In the genomic region with DNA sequence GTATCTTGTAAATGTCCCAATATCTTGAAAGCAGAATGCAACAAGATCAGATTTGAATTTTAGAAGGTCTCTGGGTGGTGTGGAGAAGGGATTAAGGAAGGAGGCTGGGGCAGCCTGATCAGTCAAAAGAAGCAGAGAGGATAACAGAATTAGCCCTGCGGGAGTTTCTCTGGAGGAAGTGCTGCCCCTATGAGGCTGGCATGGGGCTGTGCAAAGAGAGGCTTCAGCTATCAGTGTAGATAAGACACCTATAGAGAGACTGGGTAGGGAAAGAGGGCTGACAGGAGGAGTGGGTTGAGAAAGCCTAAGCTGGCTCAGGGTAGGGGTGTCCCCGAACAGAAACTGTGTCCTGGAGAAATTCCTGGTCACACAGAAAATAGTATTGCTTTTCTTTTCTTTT, we compare ENCODE assay signal across 12 mouse cellular contexts. TPM values are rescaled to one million over a fixed set of nuclear protein-coding genes. Genes with fewer than 3 reads are reported as not detected.
DNase-seq lines count a peak whose midpoint lies in the region; ATAC-seq lines count a peak whose summit lies in the region.
"Had no signal": no experiment of that assay in that cellular context is flagged by ENCODE, and none has a peak within 500 bp of the region (broad histone marks: within the 10 kb centered on the region; RNA-seq: fewer than 3 reads in every experiment).

No protein-coding gene starts in this region.

- H3K36me3 ChIP-seq in heart, embryonic 14.5 days (ENCODE audit: control insufficient read depth, insufficient read depth, low read length): no peaks in the 10 kb centered on the region
- H3K36me3 ChIP-seq in midbrain, embryonic 13.5 days: no peaks in the 10 kb centered on the region
- H3K36me3 ChIP-seq in midbrain, embryonic 11.5 days (ENCODE audit: control insufficient read depth, insufficient read depth, low read length): no peaks in the 10 kb centered on the region
- H3K36me3 ChIP-seq in intestine, embryonic 15.5 days: no peaks in the 10 kb centered on the region
- H3K36me3 ChIP-seq: embryonic facial prominence, embryonic 10.5 days had no signal

- peaks cover 0 to 2% of the 10 kb centered on the region in 2 experiments; a peak in 1 of 4 replicates for H3K4me1 ChIP-seq in heart, embryonic 14.5 days (ENCODE audit: control insufficient read depth in 2 of 2, insufficient read depth in 2 of 2, low read length in 2 of 2)
- no peaks in the 10 kb centered on the region for H3K4me1 ChIP-seq in midbrain, embryonic 13.5 days (replicated peaks)
- no peaks in the 10 kb centered on the region for H3K4me1 ChIP-seq in midbrain, embryonic 11.5 days (ENCODE audit: control insufficient read depth, insufficient read depth, low read length)
- peaks cover 7% of the 10 kb centered on the region; the same call in 1 of the 2 replicates for H3K4me1 ChIP-seq in intestine, embryonic 15.5 days (replicated peaks)

- no peaks in the 10 kb centered on the region for H3K27me3 ChIP-seq in heart, embryonic 14.5 days (ENCODE audit: control insufficient read depth, insufficient read depth, low read length)
- no peaks in the 10 kb centered on the region for H3K27me3 ChIP-seq in midbrain, embryonic 13.5 days
- no peaks in the 10 kb centered on the region for H3K27me3 ChIP-seq in midbrain, embryonic 11.5 days (ENCODE audit: control insufficient read depth, insufficient read depth, low read length)
- no peaks in the 10 kb centered on the region for H3K27me3 ChIP-seq in intestine, embryonic 15.5 days (replicated peaks)

- DNase-seq in heart, postnatal 36 days: no peak
- DNase-seq in midbrain, embryonic 11.5 days (ENCODE audit: low spot score, missing footprints): no peak
- DNase-seq in cerebellum, postnatal 36 days: no peak
- no peak for DNase-seq in thymus, adult 18-20 months
- DNase-seq: cerebellum, adult 8-10 months; heart, adult 18-20 months; lung, embryonic 14.5 days; spleen, adult 18-20 months had no signal

- no peaks in the 10 kb centered on the region for H3K9me3 ChIP-seq in heart, embryonic 14.5 days (ENCODE audit: control insufficient read depth, low read length)
- H3K9me3 ChIP-seq in midbrain, embryonic 13.5 days: no peaks in the 10 kb centered on the region
- H3K9me3 ChIP-seq in midbrain, embryonic 11.5 days (ENCODE audit: control insufficient read depth, low read length): no peaks in the 10 kb centered on the region
- H3K9me3 ChIP-seq in intestine, embryonic 15.5 days: no peaks in the 10 kb centered on the region
- H3K9me3 ChIP-seq: embryonic facial prominence, embryonic 10.5 days had no signal

- H3K4me3 ChIP-seq in heart, embryonic 14.5 days (ENCODE audit: control insufficient read depth in 1 of 2, insufficient read depth in 1 of 2, low read depth in 1 of 2, low read length in 2 of 2): no peak overlapping the region
- no peak overlapping the region for H3K4me3 ChIP-seq in midbrain, embryonic 13.5 days (replicated peaks)
- H3K4me3 ChIP-seq in midbrain, embryonic 11.5 days (ENCODE audit: low read depth, low read length): no peak overlapping the region
- no peak overlapping the region for H3K4me3 ChIP-seq in intestine, embryonic 15.5 days (replicated peaks)

- intact Hi-C loops in heart, postnatal 36 days (cut with DNase I): no loop called here

- WGBS in heart, embryonic 14.5 days: 17% methylated on average over 2 of the region's 2 CpGs
- 13% methylated on average over 2 of the region's 2 CpGs for WGBS in midbrain, embryonic 13.5 days
- WGBS in midbrain, embryonic 11.5 days: 14% methylated on average over 2 of the region's 2 CpGs
- WGBS in intestine, embryonic 15.5 days: 47% methylated on average over 2 of the region's 2 CpGs

- ATAC-seq in heart, embryonic 14.5 days (ENCODE audit: insufficient number of reproducible peaks, insufficient read depth, low FRiP score, low read depth): no peak
- 0 out of 2 replicates have a peak, but pooled peaks have one; percentile 37 for ATAC-seq in midbrain, embryonic 13.5 days
- no peak for ATAC-seq in midbrain, embryonic 11.5 days (ENCODE audit: low FRiP score)
- peak; percentile 76 for ATAC-seq in intestine, embryonic 15.5 days

- no peak overlapping the region for H3K4me2 ChIP-seq in heart, embryonic 14.5 days (ENCODE audit: low read length)
- H3K4me2 ChIP-seq in midbrain, embryonic 13.5 days (replicated peaks): no peak overlapping the region
- no peak overlapping the region for H3K4me2 ChIP-seq in midbrain, embryonic 11.5 days
- no peak overlapping the region for H3K4me2 ChIP-seq in intestine, embryonic 15.5 days (replicated peaks)
- H3K4me2 ChIP-seq: lung, embryonic 14.5 days had no signal

- H3K27ac ChIP-seq in heart, embryonic 14.5 days (replicated peaks in 1 of 2; ENCODE audit: control insufficient read depth in 1 of 2, insufficient read depth in 1 of 2, low read depth in 2 of 2, low read length in 2 of 2): no peak overlapping the region
- H3K27ac ChIP-seq in midbrain, embryonic 13.5 days: no peak overlapping the region
- no peak overlapping the region for H3K27ac ChIP-seq in midbrain, embryonic 11.5 days (ENCODE audit: low read depth, low read length)
- no peak overlapping the region for H3K27ac ChIP-seq in intestine, embryonic 15.5 days
- H3K27ac ChIP-seq: embryonic facial prominence, embryonic 10.5 days had no signal

- 0 out of 2 replicates have a peak overlapping the region, but pooled peaks have one; percentile 25 for H3K9ac ChIP-seq in heart, embryonic 14.5 days (ENCODE audit: low read length)
- no peak overlapping the region for H3K9ac ChIP-seq in midbrain, embryonic 13.5 days (replicated peaks)
- no peak overlapping the region for H3K9ac ChIP-seq in midbrain, embryonic 11.5 days (ENCODE audit: low read length)
- H3K9ac ChIP-seq in intestine, embryonic 15.5 days: no peak overlapping the region
- H3K9ac ChIP-seq: lung, embryonic 14.5 days had no signal

RNA-seq across cellular contexts. Expression of a gene that starts 24.9 kb away (rescaled TPM):
- 1.5 and 1.6 TPM in 2 replicates for polyA plus RNA-seq in heart, embryonic 14.5 days (2014; fragmentation: Nextera tagmentation; extraction: Ambion mirVana)
- total RNA-seq in heart, postnatal 36 days (2021): 1 to 10 TPM; 1.1 to 1.5 TPM
- polyA plus RNA-seq in midbrain, embryonic 13.5 days (2015; fragmentation: Nextera tagmentation; extraction: Ambion mirVana): 0.31 TPM in 1 of 2 replicates, not detected in the other
- 0.12 and 0.23 TPM in 2 replicates for polyA plus RNA-seq in midbrain, embryonic 11.5 days (2014; fragmentation: Nextera tagmentation; extraction: Ambion mirVana)
- polyA plus RNA-seq in intestine, embryonic 15.5 days (2015; fragmentation: Nextera tagmentation; extraction: Ambion mirVana): 2.2 and 2.5 TPM in 2 replicates
- polyA plus RNA-seq: embryonic facial prominence, embryonic 10.5 days had no signal

RNA-seq across cellular contexts. Expression of a gene that starts 31.4 kb away (rescaled TPM):
- polyA plus RNA-seq in heart, embryonic 14.5 days (2014; fragmentation: Nextera tagmentation; extraction: Ambion mirVana): 2.0 and 5.0 TPM in 2 replicates
- total RNA-seq in heart, postnatal 36 days (2021): under 1 TPM; 0.75 to 0.76 TPM
- 89.0 and 94.9 TPM in 2 replicates for polyA plus RNA-seq in midbrain, embryonic 13.5 days (2015; fragmentation: Nextera tagmentation; extraction: Ambion mirVana)
- 48.8 and 49.7 TPM in 2 replicates for polyA plus RNA-seq in midbrain, embryonic 11.5 days (2014; fragmentation: Nextera tagmentation; extraction: Ambion mirVana)
- polyA plus RNA-seq in intestine, embryonic 15.5 days (2015; fragmentation: Nextera tagmentation; extraction: Ambion mirVana): 68.7 and 77.8 TPM in 2 replicates

RNA-seq across cellular contexts. Expression of a gene that starts 49.6 kb away (rescaled TPM):
- polyA plus RNA-seq in heart, embryonic 14.5 days (2014; fragmentation: Nextera tagmentation; extraction: Ambion mirVana): 187 and 196 TPM in 2 replicates
- 10 to 100 TPM; 71.9 to 78.4 TPM for total RNA-seq in heart, postnatal 36 days (2021)
- 44.0 and 49.9 TPM in 2 replicates for polyA plus RNA-seq in midbrain, embryonic 13.5 days (2015; fragmentation: Nextera tagmentation; extraction: Ambion mirVana)
- polyA plus RNA-seq in midbrain, embryonic 11.5 days (2014; fragmentation: Nextera tagmentation; extraction: Ambion mirVana): 36.3 and 39.1 TPM in 2 replicates
- 388 and 395 TPM in 2 replicates for polyA plus RNA-seq in intestine, embryonic 15.5 days (2015; fragmentation: Nextera tagmentation; extraction: Ambion mirVana)

Comparison
In these comparisons a context has a peak if more than half of its experiments do, and no peak if none do; other contexts are left out.
1. ATAC-seq: peak in midbrain, embryonic 13.5 days (single experiment) and intestine, embryonic 15.5 days (single experiment); none in heart, embryonic 14.5 days (single experiment) and midbrain, embryonic 11.5 days (single experiment).